Mouse (Mus musculus): ENCODE measurements at regions not wholly inside any gene's neighbourhood (a gene's known extent, or its start where the extent isn't known, plus 50 kb on each side); places are given as distances from the start of the nearest gene placed in this dataset.

- no peak for TF ChIP-seq CTCF (IDR thresholded peaks at IDR 0.05; ENCODE audit: extremely low read depth, insufficient read length, insufficient replicate concordance, low read depth, low read length)
- TF ChIP-seq POLR2A (IDR thresholded peaks at IDR 0.05; ENCODE audit: low read depth, low read length), result no peak
These were observed 350.0 kb upstream of the Atp11b start for GRCm38 (mm10) chr3:35403952-35404351.
